Mouse (Mus musculus) thymus, postnatal 36 days (tissue): ENCODE data around the gene Maml3.

Source experiments
- DNase-seq, 2 experiments: peaks; one replicate each; pipeline ENCODE4 v3.0.0; 2022; ENCODE audit warnings: mixed read lengths in 2 of 2

Maml3 gene

GRCm38 (mm10) chr3:52000871-52001517 lies 103.9 kb downstream of the Maml3 start:
- no peak for DNase-seq

DNA sequence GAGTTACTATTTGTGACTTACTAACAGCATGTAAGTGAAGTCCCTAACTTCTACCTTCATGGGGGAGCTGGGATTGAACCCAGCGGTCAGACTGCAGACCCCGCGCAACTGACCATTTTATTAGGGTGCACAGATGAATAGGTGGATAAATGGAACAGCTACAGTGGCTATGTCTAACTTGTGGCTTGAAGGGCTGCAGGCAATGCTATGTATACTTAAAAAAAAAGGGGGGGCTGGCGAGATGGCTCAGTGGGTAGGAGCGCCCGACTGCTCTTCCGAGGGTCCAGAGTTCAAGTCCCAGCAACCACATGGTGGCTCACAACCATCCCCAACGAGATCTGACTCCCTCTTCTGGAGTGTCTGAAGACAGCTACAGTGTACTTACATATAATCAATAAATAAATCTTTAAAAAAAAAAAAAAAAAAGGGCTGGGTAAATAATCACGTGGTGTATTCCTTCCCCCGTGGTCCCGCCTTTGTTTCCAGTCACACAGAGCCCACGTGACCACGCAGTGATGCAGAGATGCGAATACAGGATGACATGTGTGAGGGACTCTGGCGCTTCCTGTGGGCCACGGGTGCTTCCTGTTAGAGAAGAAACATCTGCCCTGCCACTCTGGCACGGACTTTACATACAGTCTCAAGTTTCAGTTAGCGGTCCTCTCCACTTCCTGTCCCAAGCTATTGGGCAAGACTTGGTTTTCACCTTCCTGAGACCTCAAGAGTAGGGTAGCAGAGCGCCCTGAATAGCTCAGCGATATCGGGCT lies 105.0 kb downstream of the Maml3 start:
- DNase-seq = peak; percentile 77 to 89

DNA sequence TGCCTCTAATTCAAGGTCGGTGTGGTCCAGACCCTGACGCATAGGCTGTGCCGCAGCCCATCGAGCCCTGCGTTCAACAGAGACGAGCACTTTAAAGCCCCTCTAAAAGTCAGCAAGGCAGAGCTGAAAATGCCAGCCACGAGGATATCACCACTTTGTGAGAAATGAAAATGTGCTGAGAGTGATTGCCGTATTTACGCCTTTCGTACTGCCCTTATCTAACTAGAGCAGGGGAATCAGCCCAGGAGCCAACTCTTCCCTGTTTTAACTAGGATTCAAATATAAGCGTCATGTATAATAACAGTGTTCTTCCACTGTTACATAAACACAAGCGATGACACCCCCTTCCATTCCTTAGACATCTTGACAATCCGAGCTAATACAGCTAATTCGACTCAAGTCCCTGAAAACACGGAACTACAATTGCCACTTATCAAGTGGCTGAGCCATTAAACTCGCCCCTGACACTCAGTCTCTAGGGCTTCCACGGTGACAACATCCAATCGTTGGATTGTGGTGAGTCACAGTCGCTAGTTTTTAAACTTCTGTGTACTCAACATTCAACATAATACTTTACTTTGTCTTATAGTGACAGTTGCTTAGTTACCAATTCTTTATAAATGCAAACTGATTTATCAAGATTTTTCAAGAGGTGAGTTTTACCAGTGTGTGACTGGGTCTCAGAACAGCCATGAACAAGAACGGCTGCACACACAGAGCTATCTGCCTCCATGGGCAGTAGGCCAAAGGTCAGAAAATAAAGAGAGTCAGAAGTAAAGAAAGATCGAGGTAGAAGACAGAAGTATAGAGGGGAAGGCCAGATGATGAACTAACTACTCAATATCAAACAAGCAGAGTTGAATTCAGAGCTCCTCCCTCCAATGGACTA lies 106.1 kb downstream of the Maml3 start:
- no peak for DNase-seq

DNA sequence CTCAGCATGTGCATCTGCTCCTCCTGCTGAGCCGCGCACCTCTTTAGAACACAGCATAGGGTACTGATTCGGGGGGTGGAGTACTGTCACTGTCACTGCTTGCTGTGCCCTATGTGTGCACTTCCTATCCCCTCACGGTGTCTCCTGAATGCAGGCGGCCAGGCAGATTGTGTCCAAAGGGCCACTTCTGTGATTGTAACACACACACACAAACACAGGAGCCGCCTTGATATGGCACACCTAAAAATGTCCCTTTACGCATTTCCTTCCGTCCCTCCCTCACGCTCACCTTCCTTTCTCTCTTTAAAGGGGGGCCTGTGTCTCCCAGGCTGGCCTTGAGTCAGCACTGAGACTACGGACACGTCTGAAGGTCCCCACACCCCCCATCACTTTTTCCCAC lies 107.3 kb downstream of the Maml3 start:
- no peak for DNase-seq

DNA sequence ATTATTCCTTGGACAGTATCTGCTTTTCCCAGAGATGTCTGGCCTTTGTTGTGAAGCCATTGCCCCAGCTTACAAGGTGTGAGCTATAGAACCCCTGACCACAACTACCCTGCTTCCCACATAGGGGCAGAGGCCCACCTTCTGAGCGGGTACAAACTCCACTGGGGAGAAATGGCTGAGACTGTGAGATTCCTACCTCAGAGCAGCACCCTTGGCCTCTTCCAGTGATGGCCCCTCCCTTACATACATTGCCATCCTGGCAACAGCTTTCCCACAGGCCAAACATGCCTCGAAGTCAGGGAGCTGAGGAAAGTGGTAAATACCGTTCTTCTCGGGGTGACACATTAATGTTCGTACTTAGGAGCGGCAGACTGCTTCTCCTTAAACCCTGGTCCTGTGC lies 118.4 kb downstream of the Maml3 start:
- DNase-seq = no peak

DNA sequence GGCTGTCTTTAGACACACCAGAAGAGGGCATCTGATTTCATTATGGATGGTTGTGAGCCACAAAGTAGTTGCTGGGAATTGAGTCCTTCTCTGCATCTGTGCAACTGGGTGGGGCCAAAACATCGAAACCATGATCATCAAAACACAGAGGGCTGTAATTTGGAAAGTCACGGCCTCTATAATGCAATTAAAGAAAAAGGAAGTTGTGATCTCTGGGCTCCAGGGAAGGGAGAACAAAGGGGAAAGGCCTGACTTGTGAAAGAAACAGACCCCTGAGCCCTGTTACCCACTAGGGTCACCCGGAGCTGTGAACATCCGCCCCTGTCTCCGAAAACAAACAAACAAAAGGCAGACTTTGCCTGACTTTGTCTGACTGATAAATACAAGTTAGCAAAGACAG lies 123.4 kb downstream of the Maml3 start:
- DNase-seq = no peak

GRCm38 (mm10) chr3:51977654-51978352 lies 127.1 kb downstream of the Maml3 start:
- no peak for DNase-seq

- no peak for DNase-seq
These were observed 130.3 kb downstream of the Maml3 start for GRCm38 (mm10) chr3:51974601-51975000.

- no peak for DNase-seq
These were observed 130.7 kb downstream of the Maml3 start for GRCm38 (mm10) chr3:51974153-51974552.

DNA sequence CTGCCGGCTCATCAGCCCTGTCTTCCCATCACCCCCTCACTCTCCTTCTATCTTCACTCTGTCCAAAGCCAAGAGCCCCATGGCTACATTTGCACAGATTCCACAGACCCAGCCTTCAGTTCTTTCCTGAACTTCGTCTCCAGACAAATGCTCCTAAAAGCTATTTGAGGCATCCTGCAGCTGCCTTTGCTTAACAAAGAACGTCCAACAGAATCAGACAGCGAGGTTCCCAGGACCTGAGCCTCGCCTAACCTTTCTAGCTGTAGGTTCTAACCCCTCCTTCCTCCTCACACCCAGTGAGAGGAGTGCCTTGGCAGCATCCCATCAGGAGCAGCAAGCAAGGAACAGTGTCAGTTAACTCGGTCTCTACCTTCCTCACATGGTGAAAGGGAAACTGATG lies 132.3 kb downstream of the Maml3 start:
- DNase-seq = no peak

DNA sequence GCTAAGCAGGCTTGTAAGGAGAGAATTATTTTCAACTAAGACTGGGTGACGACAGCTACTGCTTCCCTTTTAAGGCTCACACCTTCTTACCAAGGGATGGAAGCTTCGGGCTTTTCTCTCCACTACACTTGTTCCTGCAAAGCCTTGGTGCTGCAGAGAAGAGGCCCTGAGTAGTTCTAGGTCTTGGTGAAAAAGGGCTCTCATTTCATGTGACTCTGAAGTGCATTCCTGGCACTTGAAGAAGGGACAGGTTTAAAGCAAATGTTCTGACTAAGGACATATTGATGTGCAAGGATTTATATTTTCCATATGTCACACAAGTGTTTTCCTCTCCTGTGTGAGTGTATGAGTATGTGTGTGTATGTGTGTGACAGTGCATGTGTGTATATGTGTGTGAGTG lies 134.4 kb downstream of the Maml3 start:
- DNase-seq = no peak

GRCm38 (mm10) chr3:51969451-51969850 lies 135.4 kb downstream of the Maml3 start:
- no peak for DNase-seq

GRCm38 (mm10) chr3:51965841-51966240 lies 139.0 kb downstream of the Maml3 start:
- no peak for DNase-seq

DNA sequence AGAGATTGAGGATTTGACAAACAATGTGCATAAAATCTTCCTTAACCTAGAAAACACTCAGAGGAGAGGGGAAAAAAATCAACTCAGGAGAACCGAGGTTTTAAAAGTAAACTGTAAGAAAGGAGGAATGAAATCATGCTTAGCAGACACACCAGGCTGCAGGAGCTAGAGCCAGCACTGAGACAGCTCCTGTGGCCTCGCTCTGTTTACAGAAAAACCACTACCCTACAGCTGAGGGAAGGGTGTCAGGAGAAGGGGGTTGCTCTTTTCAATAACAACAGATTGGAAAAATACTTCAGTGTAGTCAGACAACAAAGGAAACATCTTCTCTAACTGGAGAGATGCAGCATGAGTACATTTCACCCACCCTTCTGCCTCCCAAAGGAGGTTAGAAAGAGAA lies 139.4 kb downstream of the Maml3 start:
- no peak for DNase-seq

DNA sequence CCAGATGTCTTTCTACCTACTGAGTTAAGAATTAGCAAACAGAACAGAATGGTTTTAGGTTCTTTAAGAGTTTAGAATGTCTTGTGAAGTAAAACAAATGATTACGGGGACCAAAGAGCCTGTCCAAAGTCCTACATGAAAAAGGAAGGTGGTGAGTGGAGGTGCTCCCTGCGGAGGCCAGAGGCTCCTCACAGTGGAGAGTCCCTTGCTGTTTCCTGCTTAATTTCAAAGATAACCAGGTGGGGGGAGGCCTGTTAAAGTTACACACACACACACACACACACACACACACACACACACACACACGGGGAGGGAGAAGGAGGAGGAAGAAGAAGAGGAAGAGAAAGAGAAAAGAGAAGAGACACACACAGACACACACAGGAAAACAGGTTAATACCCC lies 139.9 kb downstream of the Maml3 start:
- DNase-seq = no peak

- DNase-seq = no peak
These were observed 140.8 kb downstream of the Maml3 start for GRCm38 (mm10) chr3:51963891-51964593.

GRCm38 (mm10) chr3:51963151-51963791 lies 141.6 kb downstream of the Maml3 start:
- DNase-seq = no peak

- no peak for DNase-seq
These were observed 146.1 kb downstream of the Maml3 start for GRCm38 (mm10) chr3:51958751-51959150.

GRCm38 (mm10) chr3:51954441-51954840 lies 150.4 kb downstream of the Maml3 start:
- no peak for DNase-seq

DNA sequence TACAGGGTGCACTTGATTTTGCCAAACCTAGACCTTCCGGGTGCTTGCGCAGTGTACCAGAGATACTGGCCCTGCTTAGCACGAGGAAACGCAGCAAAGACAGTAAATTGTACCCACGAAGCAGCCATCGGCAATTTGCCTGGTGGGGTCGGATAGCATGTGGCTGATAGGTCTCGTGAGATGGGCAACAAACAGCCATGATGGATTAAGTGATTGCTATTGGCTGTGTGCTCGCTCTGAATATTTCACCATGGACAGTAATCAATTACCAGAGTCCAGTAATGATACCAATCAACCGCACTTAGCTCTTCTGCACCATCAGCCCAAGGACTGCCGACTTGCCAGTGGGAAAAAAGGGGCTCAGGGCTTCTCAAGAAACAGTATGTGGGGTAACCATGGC lies 150.9 kb downstream of the Maml3 start:
- DNase-seq = no peak

DNA sequence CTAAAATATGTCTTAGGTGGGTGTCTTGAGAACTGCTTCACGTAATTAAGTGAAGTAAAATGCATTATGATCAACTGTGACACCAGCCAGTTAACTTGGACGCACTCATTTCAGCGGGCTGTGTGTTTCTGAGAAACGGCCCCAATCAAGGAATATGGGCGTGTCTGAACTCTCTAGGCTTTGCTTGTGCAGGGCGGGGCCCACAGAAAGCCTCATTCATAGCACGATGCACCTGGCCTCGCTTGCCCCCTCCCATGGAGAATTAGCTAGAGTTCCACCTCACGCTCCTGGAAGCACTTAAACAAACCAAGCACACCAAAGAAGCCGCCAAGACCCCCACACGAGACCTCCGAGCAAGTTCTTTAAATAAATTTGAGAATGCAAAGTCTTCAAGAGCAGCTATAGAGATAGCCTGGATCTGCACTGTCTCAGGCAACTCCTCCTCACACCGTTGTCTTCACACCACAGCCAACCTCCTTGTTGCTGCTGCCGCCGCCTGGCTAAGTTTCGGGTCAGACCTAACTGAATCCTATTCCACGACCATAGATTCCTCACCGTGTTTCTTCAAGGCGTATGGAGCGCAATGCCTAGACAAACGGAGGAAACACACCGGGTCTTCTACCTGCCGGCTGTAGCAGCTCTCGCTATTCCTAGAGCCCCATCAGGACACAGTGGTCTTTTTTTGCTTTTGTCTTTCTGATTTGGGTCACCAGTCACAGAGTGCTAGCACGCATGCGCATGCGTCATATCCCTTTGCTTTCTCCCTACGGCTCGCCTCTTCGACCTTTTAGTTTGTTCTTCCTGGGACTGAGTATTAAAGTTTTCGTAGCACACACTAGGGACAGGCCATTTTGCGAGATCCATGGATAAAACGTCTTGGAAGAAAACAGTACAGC lies 151.9 kb downstream of the Maml3 start:
- no peak for DNase-seq
